Mouse (Mus musculus) layer of hippocampus, postnatal 36 days (tissue): ENCODE data around the gene Mageb16. TPM values are rescaled to one million over a fixed set of nuclear protein-coding genes. Genes with fewer than 3 reads are reported as not detected.

Source experiments
- DNase-seq, 2 experiments: peaks; one replicate each; pipeline ENCODE4 v3.0.0; 2022
- total RNA-seq, 2 experiments: library from RNA; stranded (reverse); gene quantifications; 2 replicates each; pipeline ENCODE4 v1.2.3; 2021

Mageb16 gene
- 1 to 10 TPM in 1 of 2 experiments, under 1 TPM in 1; 0.62 to 1.2 TPM for total RNA-seq

DNA sequence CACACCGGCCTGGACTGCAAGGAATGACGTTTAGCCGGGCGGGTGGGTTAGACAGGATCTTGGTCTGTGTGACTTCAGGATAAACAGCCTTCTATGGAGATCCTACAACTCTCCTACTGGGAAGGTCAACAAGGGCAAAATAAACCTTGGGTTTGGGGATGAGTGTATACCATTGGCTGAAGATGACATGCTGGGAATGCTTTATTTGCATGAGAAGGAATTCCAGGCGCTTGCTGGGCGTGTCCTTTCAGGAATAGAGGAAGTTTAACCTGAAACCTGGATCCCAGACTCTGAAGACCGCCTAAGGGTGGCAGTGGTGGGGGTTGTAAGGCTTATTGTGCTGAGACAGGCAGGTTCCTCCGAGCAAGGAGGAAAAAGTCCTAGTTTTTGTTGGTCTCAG, at the start of gene Mageb16:
Gene Mageb16, minus strand, starts transcription at position 25 of the 400 bp plus-strand sequence.
- DNase-seq, result no peak

DNA sequence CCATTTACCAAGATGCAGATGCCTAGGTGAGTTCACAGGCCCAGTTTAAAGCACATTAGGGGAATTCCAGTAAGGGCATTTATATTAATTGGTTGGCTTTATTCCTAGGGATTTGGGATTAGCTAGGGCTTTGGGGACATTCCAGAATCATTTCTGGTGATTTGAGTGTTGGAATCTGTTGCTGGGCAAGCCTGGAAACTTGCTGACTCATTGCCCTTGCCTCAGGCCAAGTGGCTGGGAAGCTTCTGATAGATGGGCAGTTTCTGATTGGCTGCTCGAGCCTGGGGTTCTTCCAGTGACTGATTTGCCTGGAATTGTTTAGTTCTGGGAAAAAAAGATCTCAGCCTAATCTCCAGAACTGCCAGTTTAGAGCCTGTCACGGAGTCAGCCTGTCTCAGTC, 20.1 kb downstream of the Mageb16 start:
- DNase-seq, result no peak

DNA sequence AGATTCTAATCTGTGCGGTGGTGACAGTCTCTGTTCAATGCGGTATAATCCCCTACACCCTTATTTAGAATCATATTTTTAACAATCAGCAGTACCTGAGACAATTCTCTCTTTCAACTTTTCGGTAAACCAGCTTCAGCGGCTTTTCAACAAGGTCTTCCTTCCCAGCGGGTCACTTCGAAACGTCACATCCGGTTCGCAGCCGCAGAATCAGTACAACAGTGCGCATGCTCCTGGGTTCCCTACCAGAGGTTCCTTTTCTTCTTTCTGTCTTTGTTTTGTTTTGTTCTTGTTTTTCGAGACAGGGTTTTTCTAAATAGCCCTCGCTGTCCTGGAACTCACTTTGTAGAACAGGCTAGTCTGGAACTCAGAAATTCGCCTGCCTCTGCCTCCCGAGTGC, 35.8 kb downstream of the Mageb16 start:
- DNase-seq, result no peak

DNA sequence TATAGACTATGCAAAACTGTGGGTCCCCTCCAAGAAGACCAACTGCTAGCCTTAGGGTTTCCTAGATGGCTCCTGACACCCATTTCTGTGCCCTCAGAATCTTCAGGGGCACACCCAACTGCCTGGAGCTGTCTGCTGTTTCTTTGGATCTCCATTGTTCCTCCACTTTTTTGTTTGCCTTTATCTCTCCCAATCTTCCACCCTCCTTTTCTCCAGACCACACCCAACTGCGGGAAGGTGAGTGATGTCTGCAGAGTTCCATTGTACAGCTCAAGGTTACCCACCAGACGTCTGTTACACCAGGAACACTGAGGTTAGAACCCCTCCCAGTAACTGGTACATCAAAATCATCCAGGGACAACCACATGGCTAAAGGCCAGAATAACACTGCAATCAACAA, 64.8 kb downstream of the Mageb16 start:
- no peak for DNase-seq

Other genes starting within 250 kb of the Mageb16 start
- 1 to 10 TPM in 1 of 2 experiments, under 1 TPM in 1; 0.81 to 1.4 TPM for gene Gm7173, start 154.2 kb downstream of the Mageb16 start, total RNA-seq